Mouse (Mus musculus) heart, embryonic 11.5 days (tissue): Measurements from ENCODE around the gene Mdga1. TPM values are rescaled to one million over a fixed set of nuclear protein-coding genes. Genes with fewer than 3 reads are reported as not detected.
A peak's percentile ranks its signal among the peaks of the same experiment; 100 is the strongest.

Experiments used
- ATAC-seq: fragments of 200-750 bp; cut with Nextera tagmentation; replicated peaks from 2 replicates; pipeline ENCODE4 v1.8.0; 2017; ENCODE audit warnings: moderate library complexity; ENCODE audit not compliant: insufficient number of reproducible peaks, low FRiP score, low TSS enrichment
- H3K27ac ChIP-seq: fragments of 300-500 bp; sonication (generic); 2 replicates; pipeline ENCODE4 v1.5.1; 2014; ENCODE audit warnings: mild to moderate bottlenecking, low read depth, low read length
- H3K27me3 ChIP-seq: fragments of 300-500 bp; sonication (generic); 2 replicates; pipeline ENCODE4 v1.6.1; 2014; ENCODE audit warnings: mild to moderate bottlenecking, low read length, mixed read lengths; ENCODE audit not compliant: control insufficient read depth, insufficient read depth
- H3K36me3 ChIP-seq: fragments of 300-500 bp; sonication (generic); 2 replicates; pipeline ENCODE4 v1.6.1; 2014; ENCODE audit warnings: mild to moderate bottlenecking, low read length, moderate library complexity, mixed read lengths; ENCODE audit not compliant: control insufficient read depth, insufficient read depth
- H3K4me1 ChIP-seq: fragments of 300-500 bp; sonication (generic); 2 replicates; pipeline ENCODE4 v1.6.1; 2014; ENCODE audit warnings: low read length; ENCODE audit not compliant: control insufficient read depth, insufficient read depth
- H3K4me2 ChIP-seq: fragments of 300-500 bp; sonication (generic); 2 replicates; pipeline ENCODE4 v1.6.1; 2014; ENCODE audit warnings: mild to moderate bottlenecking, moderate library complexity
- H3K4me3 ChIP-seq: fragments of 300-500 bp; sonication (generic); 2 replicates; pipeline ENCODE4 v1.5.1; 2014; ENCODE audit warnings: low read depth, low read length
- H3K9ac ChIP-seq: fragments of 300-500 bp; sonication (generic); 2 replicates; pipeline ENCODE4 v1.6.1; 2014; ENCODE audit warnings: mild to moderate bottlenecking, low read depth, low read length, moderate library complexity
- H3K9me3 ChIP-seq: fragments of 300-500 bp; sonication (generic); replicated peaks from 2 replicates; pipeline ENCODE4 v1.6.1; 2016; ENCODE audit warnings: low read length; ENCODE audit not compliant: control insufficient read depth
- WGBS: fragments of 180-500 bp; shearing (Covaris S2); extraction: QIAGEN DNeasy Blood & Tissue Kit; methylation state at CpG from one replicate; pipeline ENCODE4 v1.1.7; 2014; ENCODE audit not compliant: insufficient replicate concordance; 5-methylcytosine and 5-hydroxymethylcytosine counted together
- polyA plus RNA-seq: library from polyadenylated mRNA; unstranded; fragments of >200 nt; fragmentation: Nextera tagmentation; extraction: Ambion mirVana; gene quantifications from 2 replicates; pipeline ENCODE4 v1.2.1, GENCODE M21; 2014

The Mdga1 gene
- polyA plus RNA-seq, 1 experiment from 2014 or later, result 1.7 TPM

- Histone ChIP-seq H3K4me2 (no peak overlapping the region), H3K27me3 (no peaks in the 10 kb centered on the region), H3K4me1 (0 out of 2 replicates have a peak, but pooled peaks cover 4% of the 10 kb centered on the region), H3K27ac (no peak overlapping the region), H3K36me3 (no peaks in the 10 kb centered on the region), H3K9ac (no peak overlapping the region), H3K9me3 (no peaks in the 10 kb centered on the region), H3K4me3 (no peak overlapping the region)
- no peak for ATAC-seq
- 85% methylated on average over 3 of the region's 3 CpGs for WGBS
Observed at GRCm38 (mm10) chr17:29990136-29990535, 20.2 kb upstream of the Mdga1 start.

GRCm38 (mm10) chr17:29989653-29990052, 19.8 kb upstream of the Mdga1 start:
- 0 out of 2 replicates have a peak, but pooled peaks cover 5% of the 10 kb centered on the region for H3K4me1 ChIP-seq
- no peaks in the 10 kb centered on the region for H3K36me3 ChIP-seq
- H3K4me3 ChIP-seq, result no peak overlapping the region
- no peak overlapping the region for H3K27ac ChIP-seq
- H3K27me3 ChIP-seq, result no peaks in the 10 kb centered on the region
- H3K9ac ChIP-seq, result no peak overlapping the region
- H3K4me2 ChIP-seq, result no peak overlapping the region
- H3K9me3 ChIP-seq, result no peaks in the 10 kb centered on the region
- WGBS, result 86% methylated on average over 5 of the region's 5 CpGs
- ATAC-seq, result no peak

GRCm38 (mm10) chr17:29988141-29988540, 18.3 kb upstream of the Mdga1 start:
- Histone ChIP-seq H3K36me3 (no peaks in the 10 kb centered on the region), H3K9ac (no peak overlapping the region), H3K9me3 (no peaks in the 10 kb centered on the region), H3K27me3 (no peaks in the 10 kb centered on the region), H3K4me3 (no peak overlapping the region), H3K27ac (no peak overlapping the region), H3K4me2 (no peak overlapping the region), H3K4me1 (0 out of 2 replicates have a peak, but pooled peaks cover 5% of the 10 kb centered on the region)
- ATAC-seq, result no peak
- WGBS, result 21% methylated on average over 5 of the region's 5 CpGs

GRCm38 (mm10) chr17:29985534-29985933, 15.6 kb upstream of the Mdga1 start:
- Histone ChIP-seq H3K9ac (no peak overlapping the region), H3K27ac (no peak overlapping the region), H3K4me2 (no peak overlapping the region), H3K9me3 (no peaks in the 10 kb centered on the region), H3K4me1 (0 out of 2 replicates have a peak, but pooled peaks cover 5% of the 10 kb centered on the region), H3K27me3 (no peaks in the 10 kb centered on the region), H3K36me3 (no peaks in the 10 kb centered on the region), H3K4me3 (no peak overlapping the region)
- no peak for ATAC-seq
- WGBS, result 23% methylated on average over 3 of the region's 3 CpGs

- 76% methylated on average over 7 of the region's 7 CpGs for WGBS
Observed at GRCm38 (mm10) chr17:29984931-29985330, 15.0 kb upstream of the Mdga1 start.

GRCm38 (mm10) chr17:29983190-29983589, 13.3 kb upstream of the Mdga1 start:
- Histone ChIP-seq H3K36me3 (no peaks in the 10 kb centered on the region), H3K4me3 (no peak overlapping the region), H3K4me1 (0 out of 2 replicates have a peak, but pooled peaks cover 5% of the 10 kb centered on the region), H3K9ac (no peak overlapping the region), H3K4me2 (no peak overlapping the region), H3K27me3 (no peaks in the 10 kb centered on the region), H3K27ac (no peak overlapping the region), H3K9me3 (no peaks in the 10 kb centered on the region)
- ATAC-seq, result no peak
- WGBS, result 70% methylated on average over 5 of the region's 5 CpGs

More at GRCm38 (mm10) chr17:29984931-29985330, 15.0 kb upstream of the Mdga1 start:
- H3K36me3 ChIP-seq, result no peaks in the 10 kb centered on the region
- H3K27ac ChIP-seq, result no peak overlapping the region
- no peak for ATAC-seq
- H3K9me3 ChIP-seq, result no peaks in the 10 kb centered on the region
- H3K9ac ChIP-seq, result no peak overlapping the region
- no peak overlapping the region for H3K4me3 ChIP-seq
- no peak overlapping the region for H3K4me2 ChIP-seq
- H3K4me1 ChIP-seq, result 0 out of 2 replicates have a peak, but pooled peaks cover 5% of the 10 kb centered on the region
- no peaks in the 10 kb centered on the region for H3K27me3 ChIP-seq

- 0 out of 2 replicates have a peak, but pooled peaks cover 5% of the 10 kb centered on the region for H3K4me1 ChIP-seq
- H3K4me2 ChIP-seq, result peak overlapping the region; percentile 31; the same call in 1 of the 2 replicates
- no peak overlapping the region for H3K4me3 ChIP-seq
- no peaks in the 10 kb centered on the region for H3K36me3 ChIP-seq
- 56% methylated on average over 8 of the region's 8 CpGs for WGBS
- ATAC-seq, result no peak
- no peaks in the 10 kb centered on the region for H3K9me3 ChIP-seq
- H3K9ac ChIP-seq, result no peak overlapping the region
- H3K27me3 ChIP-seq, result no peaks in the 10 kb centered on the region
- no peak overlapping the region for H3K27ac ChIP-seq
Observed at GRCm38 (mm10) chr17:29981568-29981967, 11.7 kb upstream of the Mdga1 start.

- H3K4me3 ChIP-seq, result no peak overlapping the region
- no peaks in the 10 kb centered on the region for H3K4me1 ChIP-seq
- 80% methylated on average over 7 of the region's 7 CpGs for WGBS
- H3K27ac ChIP-seq, result no peak overlapping the region
- no peaks in the 10 kb centered on the region for H3K9me3 ChIP-seq
- no peaks in the 10 kb centered on the region for H3K36me3 ChIP-seq
- no peak overlapping the region for H3K4me2 ChIP-seq
- no peak for ATAC-seq
- H3K9ac ChIP-seq, result no peak overlapping the region
- no peaks in the 10 kb centered on the region for H3K27me3 ChIP-seq
Observed at GRCm38 (mm10) chr17:29979841-29980240, 10.0 kb upstream of the Mdga1 start.

- no peak overlapping the region for H3K4me2 ChIP-seq
- H3K27ac ChIP-seq, result no peak overlapping the region
- ATAC-seq, result 0 out of 2 replicates have a peak, but pooled peaks have one; percentile 39
- no peaks in the 10 kb centered on the region for H3K36me3 ChIP-seq
- no peaks in the 10 kb centered on the region for H3K4me1 ChIP-seq
- H3K4me3 ChIP-seq, result no peak overlapping the region
- no peaks in the 10 kb centered on the region for H3K27me3 ChIP-seq
- no peaks in the 10 kb centered on the region for H3K9me3 ChIP-seq
- WGBS, result 43% methylated on average over 4 of the region's 4 CpGs
- H3K9ac ChIP-seq, result no peak overlapping the region
Observed at GRCm38 (mm10) chr17:29979020-29979419, 9.1 kb upstream of the Mdga1 start.
